ENCODE assay signal across 10 mouse cellular contexts in the genomic region with DNA sequence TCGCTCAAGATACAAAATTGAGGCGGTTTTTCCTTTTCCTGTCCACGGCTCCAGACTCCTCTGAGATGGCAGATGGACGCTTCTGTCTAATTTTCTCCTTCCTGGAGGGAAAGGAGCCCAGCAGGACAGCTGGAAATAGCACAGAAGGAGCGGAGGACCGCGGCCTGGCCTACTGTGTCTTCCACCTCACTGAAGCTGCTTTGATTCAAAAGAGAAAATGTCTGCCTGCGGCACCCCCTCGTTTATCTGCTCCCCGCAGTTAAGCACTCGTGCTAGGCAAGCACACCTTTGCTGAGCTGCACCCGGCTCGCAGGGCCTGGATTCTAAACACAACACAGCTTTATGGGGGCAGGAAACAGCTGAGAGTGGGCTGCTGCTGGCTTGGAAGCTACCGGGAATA. TPM values are rescaled to one million over a fixed set of nuclear protein-coding genes. Genes with fewer than 3 reads are reported as not detected.
DNase-seq lines count a peak whose midpoint lies in the region; ATAC-seq and TF ChIP-seq lines count a peak whose summit lies in the region.
"Had no signal": no experiment of that assay in that cellular context is flagged by ENCODE, and none has a peak within 500 bp of the region (broad histone marks: within the 10 kb centered on the region; RNA-seq: fewer than 3 reads in every experiment).

No protein-coding gene starts in this region.

- peaks cover 3% of the 10 kb centered on the region; the same call in 1 of the 2 replicates for H3K36me3 ChIP-seq in heart, embryonic 16.5 days (ENCODE audit: control insufficient read depth, insufficient read depth)
- H3K36me3 ChIP-seq in forebrain, embryonic 10.5 days (replicated peaks): peaks cover 38% of the 10 kb centered on the region
- H3K36me3 ChIP-seq in limb, embryonic 14.5 days (ENCODE audit: control insufficient read depth, insufficient read depth, low read length): no peaks in the 10 kb centered on the region
- H3K36me3 ChIP-seq: liver, embryonic 13.5 days had no signal

- H3K27ac ChIP-seq in heart, embryonic 16.5 days (ENCODE audit: low read length): peak overlapping the region; percentile 59
- peak overlapping the region; percentile 68 for H3K27ac ChIP-seq in forebrain, embryonic 10.5 days
- H3K27ac ChIP-seq in limb, embryonic 14.5 days (replicated peaks; ENCODE audit: low read depth, low read length): no peak overlapping the region
- H3K27ac ChIP-seq: liver, embryonic 13.5 days had no signal

- no peaks in the 10 kb centered on the region for H3K27me3 ChIP-seq in heart, embryonic 16.5 days (ENCODE audit: control insufficient read depth, insufficient read depth, low read length)
- H3K27me3 ChIP-seq in forebrain, embryonic 10.5 days (ENCODE audit: poor library complexity, severe bottlenecking): 0 out of 2 replicates have a peak, but pooled peaks cover 3% of the 10 kb centered on the region
- H3K27me3 ChIP-seq in limb, embryonic 14.5 days (ENCODE audit: control insufficient read depth, insufficient read depth, low read length): no peaks in the 10 kb centered on the region
- H3K27me3 ChIP-seq: CH12.LX; liver, embryonic 13.5 days had no signal

- no peaks in the 10 kb centered on the region for H3K9me3 ChIP-seq in heart, embryonic 16.5 days (replicated peaks; ENCODE audit: control insufficient read depth, low read length)
- H3K9me3 ChIP-seq in forebrain, embryonic 10.5 days: no peaks in the 10 kb centered on the region
- no peaks in the 10 kb centered on the region for H3K9me3 ChIP-seq in limb, embryonic 14.5 days (ENCODE audit: control insufficient read depth, low read length)
- H3K9me3 ChIP-seq: liver, embryonic 13.5 days had no signal

- H3K9ac ChIP-seq in heart, embryonic 16.5 days (ENCODE audit: low read length): peak overlapping the region; percentile 14
- 0 out of 2 replicates have a peak overlapping the region, but pooled peaks have one; percentile 2 for H3K9ac ChIP-seq in limb, embryonic 14.5 days (ENCODE audit: low read depth, low read length, severe bottlenecking)
- H3K9ac ChIP-seq: liver, embryonic 13.5 days had no signal

- DNase-seq in heart, postnatal 10 days: no peak
- DNase-seq in brain, embryonic 14.5 days (ENCODE audit: low read depth): peak; percentile 69
- no peak for DNase-seq in forebrain, embryonic 10.5 days (ENCODE audit: extremely low spot score, low spot score)
- no peak for DNase-seq in limb, embryonic 14.5 days (ENCODE audit: low spot score)
- DNase-seq in B cell, adult 2 months: no peak
- no peak for DNase-seq in gastrocnemius, postnatal 25 days
- DNase-seq: liver, embryonic 13.5 days had no signal

- TF ChIP-seq POLR2A in brain, embryonic 14.5 days (IDR thresholded peaks at IDR 0.05; ENCODE audit: borderline replicate concordance, extremely low read depth, insufficient read depth, insufficient read length, poor library complexity, severe bottlenecking): no peak
- TF ChIP-seq POLR2A in limb, embryonic 14.5 days (IDR thresholded peaks at IDR 0.05; ENCODE audit: borderline replicate concordance, extremely low read depth, insufficient read depth, insufficient read length): no peak

- TF ChIP-seq CTCF in brain, embryonic 14.5 days (IDR thresholded peaks at IDR 0.05; ENCODE audit: borderline replicate concordance, extremely low read depth, insufficient read depth, insufficient read length): no peak

- 52% methylated on average over 14 of the region's 14 CpGs for WGBS in heart, embryonic 16.5 days
- 73% methylated on average over 14 of the region's 14 CpGs for WGBS in forebrain, embryonic 10.5 days
- 58% methylated on average over 14 of the region's 14 CpGs for WGBS in limb, embryonic 14.5 days

- no peak overlapping the region for H3K4me2 ChIP-seq in heart, embryonic 16.5 days (ENCODE audit: low read depth, low read length)
- H3K4me2 ChIP-seq in limb, embryonic 14.5 days (replicated peaks; ENCODE audit: low read depth, low read length, severe bottlenecking): no peak overlapping the region
- H3K4me2 ChIP-seq: liver, embryonic 13.5 days had no signal

- intact Hi-C loops in heart, postnatal 10 days (cut with DNase I): loop anchor here (5.0 kb wide), 1 partner anchor 369 kb away; no protein-coding TSS in a partner anchor

- no peak for ATAC-seq in heart, embryonic 16.5 days (replicated peaks; ENCODE audit: extremely low read depth, insufficient read depth, low FRiP score)
- ATAC-seq in limb, embryonic 14.5 days (ENCODE audit: low FRiP score, low read depth): no peak
- ATAC-seq in erythroid progenitor cell, adult 5-6 weeks (replicated peaks; ENCODE audit: low FRiP score, poor library complexity, severe bottlenecking): no peak

- H3K4me1 ChIP-seq in heart, embryonic 16.5 days (ENCODE audit: control insufficient read depth, insufficient read depth, low read length): peaks cover 27% of the 10 kb centered on the region
- peaks cover 48% of the 10 kb centered on the region for H3K4me1 ChIP-seq in forebrain, embryonic 10.5 days
- peaks cover 8% of the 10 kb centered on the region; the same call in 1 of the 2 replicates for H3K4me1 ChIP-seq in limb, embryonic 14.5 days (ENCODE audit: control insufficient read depth, insufficient read depth, low read length)

- H3K4me3 ChIP-seq in heart, embryonic 16.5 days (ENCODE audit: low read length): no peak overlapping the region
- H3K4me3 ChIP-seq in forebrain, embryonic 10.5 days: no peak overlapping the region
- H3K4me3 ChIP-seq in limb, embryonic 14.5 days (replicated peaks; ENCODE audit: low read length): no peak overlapping the region
- H3K4me3 ChIP-seq: liver, embryonic 13.5 days had no signal

RNA-seq across cellular contexts. Expression of a gene that starts 21.9 kb away (rescaled TPM):
- 1,672 and 1,922 TPM in 2 replicates for polyA plus RNA-seq in heart, embryonic 16.5 days (2015; fragmentation: Nextera tagmentation; extraction: Ambion mirVana)
- total RNA-seq in heart, postnatal 10 days (2021): 100 to 1,000 TPM; 231 to 243 TPM
- 485 and 505 TPM in 2 replicates for polyA plus RNA-seq in brain, embryonic 14.5 days (2012; rRNA removed)
- 3,430 and 3,707 TPM in 2 replicates for polyA plus RNA-seq in forebrain, embryonic 10.5 days (2016; fragmentation: Nextera tagmentation; extraction: Ambion mirVana)
- polyA plus RNA-seq in limb, embryonic 14.5 days (2012; rRNA removed): 675 and 907 TPM in 2 replicates
- polyA plus RNA-seq in limb, embryonic 14.5 days (2014; fragmentation: Nextera tagmentation; extraction: Ambion mirVana): 1,291 and 1,302 TPM in 2 replicates
- 100 to 1,000 TPM; 112 to 141 TPM for total RNA-seq in gastrocnemius, postnatal 25 days (2021)
- total RNA-seq in erythroid progenitor cell, adult 5-6 weeks (2015; ENCODE audit: low replicate concordance): 79.6 and 121 TPM in 2 replicates
- 21.2 and 44.2 TPM in 2 replicates for total RNA-seq in erythroid progenitor cell, adult 5-6 weeks (2017; ENCODE audit: low replicate concordance)

RNA-seq across cellular contexts. Expression of a gene that starts 23.1 kb away (rescaled TPM):
- polyA plus RNA-seq in heart, embryonic 16.5 days (2015; fragmentation: Nextera tagmentation; extraction: Ambion mirVana): 18.0 and 18.5 TPM in 2 replicates
- 10 to 100 TPM; 62.1 to 68.0 TPM for total RNA-seq in heart, postnatal 10 days (2021)
- polyA plus RNA-seq in brain, embryonic 14.5 days (2012; rRNA removed): 37.3 and 82.1 TPM in 2 replicates
- 26.8 and 31.1 TPM in 2 replicates for polyA plus RNA-seq in forebrain, embryonic 10.5 days (2016; fragmentation: Nextera tagmentation; extraction: Ambion mirVana)
- polyA plus RNA-seq in limb, embryonic 14.5 days (2012; rRNA removed): 43.3 and 51.3 TPM in 2 replicates
- 28.5 and 32.3 TPM in 2 replicates for polyA plus RNA-seq in limb, embryonic 14.5 days (2014; fragmentation: Nextera tagmentation; extraction: Ambion mirVana)
- 10 to 100 TPM; 51.0 to 56.4 TPM for total RNA-seq in gastrocnemius, postnatal 25 days (2021)
- total RNA-seq in erythroid progenitor cell, adult 5-6 weeks (2015; ENCODE audit: low replicate concordance): 24.9 and 31.0 TPM in 2 replicates
- 5.5 and 9.8 TPM in 2 replicates for total RNA-seq in erythroid progenitor cell, adult 5-6 weeks (2017; ENCODE audit: low replicate concordance)

RNA-seq across cellular contexts. Expression of a gene that starts 57.3 kb away (rescaled TPM):
- not detected in 2 replicates for polyA plus RNA-seq in heart, embryonic 16.5 days (2015; fragmentation: Nextera tagmentation; extraction: Ambion mirVana)
- total RNA-seq in heart, postnatal 10 days (2021): not detected
- not detected in 2 replicates for polyA plus RNA-seq in brain, embryonic 14.5 days (2012; rRNA removed)
- polyA plus RNA-seq in forebrain, embryonic 10.5 days (2016; fragmentation: Nextera tagmentation; extraction: Ambion mirVana): 0.22 TPM in 1 of 2 replicates, not detected in the other
- polyA plus RNA-seq in limb, embryonic 14.5 days (2012; rRNA removed): 0.14 and 0.26 TPM in 2 replicates
- polyA plus RNA-seq in limb, embryonic 14.5 days (2014; fragmentation: Nextera tagmentation; extraction: Ambion mirVana): 0.14 TPM in 1 of 2 replicates, not detected in the other
- not detected for total RNA-seq in gastrocnemius, postnatal 25 days (2021)
- total RNA-seq in erythroid progenitor cell, adult 5-6 weeks (2015; ENCODE audit: low replicate concordance): not detected in 2 replicates
- total RNA-seq in erythroid progenitor cell, adult 5-6 weeks (2017; ENCODE audit: low replicate concordance): not detected in 2 replicates
- total RNA-seq: CH12.LX had no signal
- polyA plus RNA-seq: liver, embryonic 13.5 days had no signal
